22 mouse cellular contexts compared by ENCODE assay signal in genomic region chr19:47780972-47781371, GRCm38 (mm10). TPM values are rescaled to one million over a fixed set of nuclear protein-coding genes. Genes with fewer than 3 reads are reported as not detected.
DNase-seq lines count a peak whose midpoint lies in the region; ATAC-seq and TF ChIP-seq lines count a peak whose summit lies in the region.
"Had no signal": no experiment of that assay in that cellular context is flagged by ENCODE, and none has a peak within 500 bp of the region (broad histone marks: within the 10 kb centered on the region; RNA-seq: fewer than 3 reads in every experiment).

No protein-coding gene starts in this region.

- no peaks in the 10 kb centered on the region for H3K27me3 ChIP-seq in midbrain, postnatal 0 days (ENCODE audit: insufficient read depth, low read length)
- H3K27me3 ChIP-seq in midbrain, embryonic 10.5 days (ENCODE audit: low read depth, poor library complexity, severe bottlenecking): no peaks in the 10 kb centered on the region
- no peaks in the 10 kb centered on the region for H3K27me3 ChIP-seq in CH12.LX (replicated peaks)
- H3K27me3 ChIP-seq in stomach, postnatal 0 days (ENCODE audit: control insufficient read depth, insufficient read depth, low read length): no peaks in the 10 kb centered on the region
- H3K27me3 ChIP-seq: hindbrain, embryonic 15.5 days; liver, embryonic 13.5 days; lung, embryonic 15.5 days; neural tube, embryonic 13.5 days had no signal

- H3K9me3 ChIP-seq in midbrain, postnatal 0 days (ENCODE audit: low read length): no peaks in the 10 kb centered on the region
- H3K9me3 ChIP-seq in midbrain, embryonic 10.5 days (replicated peaks): no peaks in the 10 kb centered on the region
- H3K9me3 ChIP-seq in CH12.LX (replicated peaks; ENCODE audit: low read length): no peaks in the 10 kb centered on the region
- H3K9me3 ChIP-seq in stomach, postnatal 0 days (ENCODE audit: control insufficient read depth, low read length): no peaks in the 10 kb centered on the region
- H3K9me3 ChIP-seq: forebrain, embryonic 10.5 days; heart, embryonic 10.5 days; hindbrain, embryonic 15.5 days; liver, embryonic 13.5 days; lung, embryonic 15.5 days; megakaryocyte, embryonic 14.5 days; neural tube, embryonic 13.5 days had no signal

- TF ChIP-seq POLR2A in CH12.LX (IDR thresholded peaks at IDR 0.05; ENCODE audit: low read depth, low read length): no peak

- H3K4me1 ChIP-seq in midbrain, postnatal 0 days (ENCODE audit: insufficient read depth, low read length): no peaks in the 10 kb centered on the region
- H3K4me1 ChIP-seq in midbrain, embryonic 10.5 days: no peaks in the 10 kb centered on the region
- H3K4me1 ChIP-seq in CH12.LX (ENCODE audit: control insufficient read depth in 1 of 2, insufficient read depth in 2 of 2): no peaks in the 10 kb centered on the region
- H3K4me1 ChIP-seq in stomach, postnatal 0 days (replicated peaks; ENCODE audit: control insufficient read depth, insufficient read depth): no peaks in the 10 kb centered on the region
- H3K4me1 ChIP-seq: heart, embryonic 10.5 days; hindbrain, embryonic 15.5 days; liver, embryonic 13.5 days; lung, embryonic 15.5 days; neural tube, embryonic 13.5 days had no signal

- 0 out of 2 replicates have a peak, but pooled peaks have one; percentile 11 for TF ChIP-seq CTCF in midbrain, postnatal 0 days (IDR thresholded peaks at IDR 0.05)
- peak in 1 of 2 experiments; percentile 52; a peak in 2 of 4 replicates for TF ChIP-seq CTCF in CH12.LX (conservative IDR thresholded peaks at IDR 0.05 in 1 of 2, IDR thresholded peaks at IDR 0.05 in 1 of 2; ENCODE audit: low read depth in 2 of 2, low read length in 2 of 2)
- peak; percentile 24; the same call in 1 of the 2 replicates for TF ChIP-seq CTCF in stomach, postnatal 0 days (IDR thresholded peaks at IDR 0.05; ENCODE audit: low read depth)

- 80% methylated on average over 11 of the region's 11 CpGs for WGBS in midbrain, postnatal 0 days
- 78% methylated on average over 11 of the region's 11 CpGs for WGBS in midbrain, embryonic 10.5 days
- WGBS in stomach, postnatal 0 days: 76% methylated on average over 11 of the region's 11 CpGs

- TF ChIP-seq EP300 in CH12.LX (IDR thresholded peaks at IDR 0.05; ENCODE audit: low read length): no peak
- TF ChIP-seq EP300 in stomach, postnatal 0 days (optimal IDR thresholded peaks at IDR 0.05): no peak

- dilution Hi-C loops in CH12.LX (cut with MboI; ENCODE audit: extremely low pct_ligation_motif_present, extremely low pct_unique_long_range_greater_than_20kb, low sequenced_read_pairs): no loop called here

- no peak for TF ChIP-seq RAD21 in CH12.LX (IDR thresholded peaks at IDR 0.05; ENCODE audit: low read depth, low read length)

- ATAC-seq in midbrain, postnatal 0 days (ENCODE audit: low FRiP score): no peak
- ATAC-seq in stomach, postnatal 0 days (ENCODE audit: low FRiP score, low TSS enrichment): no peak
- no peak for ATAC-seq in monocyte, adult 5-6 weeks (replicated peaks; ENCODE audit: insufficient number of reproducible peaks, low FRiP score, low TSS enrichment, poor library complexity, severe bottlenecking)

- no peak overlapping the region for H3K9ac ChIP-seq in midbrain, postnatal 0 days (replicated peaks; ENCODE audit: low read length, poor library complexity, severe bottlenecking)
- no peak overlapping the region for H3K9ac ChIP-seq in CH12.LX (ENCODE audit: insufficient read depth, low read depth)
- H3K9ac ChIP-seq in stomach, postnatal 0 days (ENCODE audit: low read length): no peak overlapping the region
- H3K9ac ChIP-seq: hindbrain, embryonic 15.5 days; liver, embryonic 13.5 days; lung, embryonic 15.5 days; neural tube, embryonic 13.5 days had no signal

- in situ Hi-C loops in CH12.LX (cut with MboI; ENCODE audit: low pct_ligation_motif_present, low pct_unique_long_range_greater_than_20kb, low sequenced_read_pairs): no loop called here

- H3K4me2 ChIP-seq in midbrain, postnatal 0 days (ENCODE audit: low read depth, low read length, poor library complexity, severe bottlenecking): no peak overlapping the region
- no peak overlapping the region for H3K4me2 ChIP-seq in CH12.LX (ENCODE audit: insufficient read depth, low read depth, poor library complexity, severe bottlenecking)
- no peak overlapping the region for H3K4me2 ChIP-seq in stomach, postnatal 0 days (replicated peaks; ENCODE audit: low read depth)
- H3K4me2 ChIP-seq: hindbrain, embryonic 15.5 days; liver, embryonic 13.5 days; lung, embryonic 15.5 days; neural tube, embryonic 13.5 days had no signal

- H3K27ac ChIP-seq in midbrain, postnatal 0 days (ENCODE audit: low read depth, low read length): no peak overlapping the region
- no peak overlapping the region for H3K27ac ChIP-seq in midbrain, embryonic 10.5 days (replicated peaks)
- no peak overlapping the region for H3K27ac ChIP-seq in CH12.LX (ENCODE audit: insufficient read depth, low read depth)
- H3K27ac ChIP-seq in stomach, postnatal 0 days (replicated peaks): no peak overlapping the region
- H3K27ac ChIP-seq: forebrain, embryonic 10.5 days; heart, embryonic 10.5 days; hindbrain, embryonic 15.5 days; liver, embryonic 13.5 days; lung, embryonic 15.5 days; neural tube, embryonic 13.5 days had no signal

- no peaks in the 10 kb centered on the region for H3K79me2 ChIP-seq in CH12.LX (replicated peaks; ENCODE audit: control insufficient read depth, extremely low read depth, insufficient read depth, poor library complexity, severe bottlenecking)

- DNase-seq in midbrain, postnatal 0 days (ENCODE audit: low spot score): no peak
- DNase-seq in midbrain, embryonic 10.5 days (ENCODE audit: low spot score): no peak
- peak; percentile 24 for DNase-seq in CH12.LX (ENCODE audit: extremely low read depth)
- peak; percentile 51 for DNase-seq in ES-CJ7 (ENCODE audit: low read depth, low spot score)
- DNase-seq in stomach, postnatal 0 days (ENCODE audit: low spot score): no peak
- no peak for DNase-seq in heart, adult 11 months
- DNase-seq: adrenal gland, adult 2 months; cerebellum, adult 11 months; cerebellum, adult 9-11 months; kidney, adult 8-10 months; kidney, postnatal 10 days; liver, embryonic 13.5 days; lung, postnatal 36 days; midbrain, embryonic 14.5 days had no signal

- H3K36me3 ChIP-seq in midbrain, postnatal 0 days (ENCODE audit: insufficient read depth, low read length): no peaks in the 10 kb centered on the region
- no peaks in the 10 kb centered on the region for H3K36me3 ChIP-seq in midbrain, embryonic 10.5 days
- no peaks in the 10 kb centered on the region for H3K36me3 ChIP-seq in CH12.LX (replicated peaks in 1 of 2; ENCODE audit: control insufficient read depth in 1 of 2, insufficient read depth in 1 of 2, low read length in 1 of 2)
- no peaks in the 10 kb centered on the region for H3K36me3 ChIP-seq in stomach, postnatal 0 days (ENCODE audit: control insufficient read depth, insufficient read depth, low read length)
- H3K36me3 ChIP-seq: forebrain, embryonic 10.5 days; heart, embryonic 10.5 days; hindbrain, embryonic 15.5 days; liver, embryonic 13.5 days; lung, embryonic 15.5 days; neural tube, embryonic 13.5 days had no signal

- no peak overlapping the region for H3K4me3 ChIP-seq in midbrain, postnatal 0 days (ENCODE audit: low read depth, low read length)
- H3K4me3 ChIP-seq in midbrain, embryonic 10.5 days: no peak overlapping the region
- no peak overlapping the region for H3K4me3 ChIP-seq in CH12.LX (replicated peaks in 1 of 3; ENCODE audit: low read depth in 2 of 3, low read length in 2 of 3, poor library complexity in 1 of 3)
- H3K4me3 ChIP-seq in stomach, postnatal 0 days (ENCODE audit: low read depth, low read length): no peak overlapping the region
- H3K4me3 ChIP-seq: forebrain, embryonic 10.5 days; heart, embryonic 10.5 days; hindbrain, embryonic 15.5 days; liver, embryonic 13.5 days; lung, embryonic 15.5 days; megakaryocyte, embryonic 14.5 days; myocyte; neural tube, embryonic 13.5 days had no signal

TF ChIP-seq in CH12.LX, 34 proteins besides CTCF, POLR2A, EP300 and RAD21:
- TF ChIP-seq NRF1 (IDR thresholded peaks at IDR 0.05; ENCODE audit: low read depth, low read length): no peak

RNA-seq across cellular contexts. Expression of gene Sfr1, which starts 49.5 kb away (rescaled TPM):
- total RNA-seq in midbrain, postnatal 0 days (2014; rRNA removed): 42.7 and 48.9 TPM in 2 replicates
- polyA plus RNA-seq in midbrain, postnatal 0 days (2015; fragmentation: Nextera tagmentation; extraction: Ambion mirVana): 183 TPM in 2 replicates
- polyA plus RNA-seq in midbrain, embryonic 10.5 days (2016; fragmentation: Nextera tagmentation; extraction: Ambion mirVana): 271 and 279 TPM in 2 replicates
- total RNA-seq in CH12.LX (2012; rRNA removed) (83.7 and 88.1 TPM in 2 replicates), CH12.LX (2014; rRNA removed) (114 and 131 TPM in 2 replicates)
- polyA plus RNA-seq in CH12.LX (2012; ENCODE audit: insufficient read length, low read depth): 198 and 230 TPM in 2 replicates
- 181 and 186 TPM in 2 replicates for polyA plus RNA-seq in stomach, postnatal 0 days (2015; fragmentation: Nextera tagmentation; extraction: Ambion mirVana)
- total RNA-seq in monocyte, adult 5-6 weeks (2017): 208 to 256 TPM (median 242 TPM) in 3 replicates

Comparison
In these comparisons a context has a peak if more than half of its experiments do, and no peak if none do; other contexts are left out.
1. DNase-seq: peak in CH12.LX (single experiment) and ES-CJ7 (single experiment); none in midbrain, postnatal 0 days (single experiment), midbrain, embryonic 10.5 days (single experiment), stomach, postnatal 0 days (single experiment) and heart, adult 11 months (single experiment).